Mouse (Mus musculus) intestine, postnatal 0 days (tissue): ENCODE results near the gene Slc6a17. TPM values are rescaled to one million over a fixed set of nuclear protein-coding genes. Genes with fewer than 3 reads are reported as not detected.

ENCODE experiments used
- ATAC-seq: fragments of 200-750 bp; cut with Nextera tagmentation; 2 replicates; pipeline ENCODE4 v1.8.0; 2017; ENCODE audit warnings: mild to moderate bottlenecking, moderate TSS enrichment, moderate library complexity
- H3K27ac ChIP-seq: fragments of 300-500 bp; sonication (generic); 2 replicates; pipeline ENCODE4 v1.5.1; 2014; ENCODE audit warnings: mild to moderate bottlenecking, low read depth, low read length, moderate library complexity
- H3K27me3 ChIP-seq: fragments of 300-500 bp; sonication (generic); replicated peaks from 2 replicates; pipeline ENCODE4 v1.6.1; 2014; ENCODE audit warnings: low read length, mixed read lengths; ENCODE audit not compliant: control insufficient read depth, insufficient read depth
- H3K36me3 ChIP-seq: fragments of 300-500 bp; sonication (generic); 2 replicates; pipeline ENCODE4 v1.6.1; 2014; ENCODE audit warnings: mild to moderate bottlenecking, moderate library complexity; ENCODE audit not compliant: control insufficient read depth, insufficient read depth
- H3K4me1 ChIP-seq: fragments of 300-500 bp; sonication (generic); replicated peaks from 2 replicates; pipeline ENCODE4 v1.6.1; 2014; ENCODE audit warnings: antibody characterized with exemption, low read length, mixed read lengths; ENCODE audit not compliant: control insufficient read depth, insufficient read depth
- H3K4me2 ChIP-seq: fragments of 300-500 bp; sonication (generic); replicated peaks from 2 replicates; pipeline ENCODE4 v1.6.1; 2014; ENCODE audit warnings: low read depth, mild to moderate bottlenecking, moderate library complexity
- H3K4me3 ChIP-seq: fragments of 300-500 bp; sonication (generic); 2 replicates; pipeline ENCODE4 v1.5.1; 2014; ENCODE audit warnings: low read depth, low read length
- H3K9ac ChIP-seq: fragments of 300-500 bp; sonication (generic); 2 replicates; pipeline ENCODE4 v1.6.1; 2014; ENCODE audit warnings: mild to moderate bottlenecking, low read depth, low read length
- H3K9me3 ChIP-seq: fragments of 300-500 bp; sonication (generic); 2 replicates; pipeline ENCODE4 v1.6.1; 2016; ENCODE audit warnings: mixed run types; ENCODE audit not compliant: control insufficient read depth
- CTCF ChIP-seq: sonication (generic); IDR thresholded peaks from 2 replicates; pipeline ENCODE4 v1.5.1; 2016; ENCODE audit warnings: low read depth, mild to moderate bottlenecking, control low read depth, antibody characterized with exemption, moderate library complexity
- WGBS: fragments of 180-500 bp; shearing (Covaris S2); extraction: QIAGEN DNeasy Blood & Tissue Kit; methylation state at CpG from one replicate; pipeline ENCODE4 v1.1.7; 2014; 5-methylcytosine and 5-hydroxymethylcytosine counted together
- polyA plus RNA-seq: library from polyadenylated mRNA; unstranded; fragments of >200 nt; fragmentation: Nextera tagmentation; extraction: Ambion mirVana; gene quantifications from 2 replicates; pipeline ENCODE4 v1.2.1, GENCODE M21; 2015

Slc6a17 gene
- polyA plus RNA-seq, 1 experiment from 2014 or later: 1.7 TPM

DNA sequence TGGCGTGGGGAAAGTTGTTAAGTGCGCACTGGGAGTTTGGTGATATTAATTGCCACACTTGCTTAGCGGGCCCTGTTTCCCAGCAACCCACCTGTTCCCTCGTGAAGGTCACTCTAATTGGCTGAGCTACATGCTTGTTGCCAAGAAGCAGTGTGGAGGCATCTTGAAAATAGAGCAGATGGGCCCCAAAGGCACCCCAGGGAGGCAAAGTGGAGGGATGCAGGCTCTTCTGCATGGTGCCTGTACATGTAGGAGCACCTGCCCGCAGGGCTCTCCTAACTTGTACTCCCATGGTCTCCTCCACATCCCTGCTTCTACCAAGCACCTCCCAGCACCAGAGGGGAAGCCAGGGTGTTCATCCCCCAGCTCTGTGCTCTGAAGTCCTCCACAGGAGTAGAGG, 74.0 kb downstream of the Slc6a17 start:
- H3K4me2 ChIP-seq: no peak overlapping the region
- no peaks in the 10 kb centered on the region for H3K9me3 ChIP-seq
- no peak overlapping the region for H3K9ac ChIP-seq
- 71% methylated on average over 5 of the region's 5 CpGs for WGBS
- no peak for ATAC-seq
- TF ChIP-seq CTCF: no peak
- H3K4me1 ChIP-seq: no peaks in the 10 kb centered on the region
- no peak overlapping the region for H3K4me3 ChIP-seq
- H3K36me3 ChIP-seq: no peaks in the 10 kb centered on the region
- no peaks in the 10 kb centered on the region for H3K27me3 ChIP-seq
- no peak overlapping the region for H3K27ac ChIP-seq

DNA sequence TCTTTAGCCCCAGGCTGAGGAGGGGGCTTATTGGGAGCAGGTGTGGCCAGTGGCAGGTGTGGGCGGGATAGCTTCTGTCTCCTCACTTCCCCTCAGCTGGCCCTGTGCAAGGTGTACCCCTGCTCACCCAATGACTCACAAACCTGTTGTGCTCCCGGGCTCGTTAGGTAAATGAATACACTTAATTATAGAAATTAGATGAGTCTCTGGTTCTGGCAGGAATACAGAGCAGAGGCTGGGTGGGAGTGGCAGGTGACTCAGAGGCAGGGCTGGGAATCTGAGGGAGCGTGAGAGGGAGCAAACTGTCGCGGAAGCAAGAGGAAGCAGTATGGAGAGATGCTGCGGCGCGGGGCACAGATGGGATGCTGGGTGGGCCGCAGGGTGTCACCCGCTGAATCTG, 75.6 kb downstream of the Slc6a17 start:
- Histone ChIP-seq H3K4me2 (no peak overlapping the region), H3K4me1 (no peaks in the 10 kb centered on the region), H3K27ac (no peak overlapping the region), H3K27me3 (no peaks in the 10 kb centered on the region), H3K9ac (no peak overlapping the region), H3K36me3 (no peaks in the 10 kb centered on the region), H3K4me3 (no peak overlapping the region), H3K9me3 (no peaks in the 10 kb centered on the region)
- WGBS: 79% methylated on average over 11 of the region's 11 CpGs
- no peak for ATAC-seq
- no peak for TF ChIP-seq CTCF

GRCm38 (mm10) chr3:107441306-107441705, 76.5 kb downstream of the Slc6a17 start:
- 85% methylated on average over 8 of the region's 8 CpGs for WGBS
- H3K4me1 ChIP-seq: no peaks in the 10 kb centered on the region
- no peak overlapping the region for H3K27ac ChIP-seq
- H3K4me3 ChIP-seq: no peak overlapping the region
- TF ChIP-seq CTCF: no peak
- no peak for ATAC-seq
- no peaks in the 10 kb centered on the region for H3K27me3 ChIP-seq
- H3K36me3 ChIP-seq: no peaks in the 10 kb centered on the region
- no peak overlapping the region for H3K9ac ChIP-seq
- H3K9me3 ChIP-seq: no peaks in the 10 kb centered on the region
- H3K4me2 ChIP-seq: no peak overlapping the region

DNA sequence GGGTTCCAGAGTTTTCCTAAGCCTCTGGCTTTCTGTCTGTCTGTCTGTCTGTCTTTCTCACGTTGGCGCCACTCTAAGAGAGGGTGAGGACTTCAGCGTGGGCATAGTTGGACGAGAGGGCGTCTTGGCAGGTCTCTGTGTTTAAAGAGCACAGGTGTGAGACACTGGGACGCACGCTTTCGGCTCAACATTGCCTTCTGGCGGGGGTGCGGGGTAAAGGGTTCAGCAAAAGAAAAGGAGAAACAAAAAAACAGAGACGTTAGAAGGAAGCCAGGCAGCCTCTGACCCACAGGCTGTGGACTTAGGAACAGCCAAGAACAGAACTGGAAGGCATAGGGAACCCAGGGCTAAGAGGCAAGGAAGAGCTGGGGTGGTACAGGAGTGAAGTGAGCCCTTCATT, 78.5 kb downstream of the Slc6a17 start:
- H3K36me3 ChIP-seq: no peaks in the 10 kb centered on the region
- ATAC-seq: no peak
- 88% methylated on average over 11 of the region's 11 CpGs for WGBS
- H3K4me3 ChIP-seq: no peak overlapping the region
- no peak overlapping the region for H3K27ac ChIP-seq
- no peaks in the 10 kb centered on the region for H3K27me3 ChIP-seq
- no peak overlapping the region for H3K9ac ChIP-seq
- no peak for TF ChIP-seq CTCF
- H3K4me1 ChIP-seq: no peaks in the 10 kb centered on the region
- no peaks in the 10 kb centered on the region for H3K9me3 ChIP-seq
- no peak overlapping the region for H3K4me2 ChIP-seq

DNA sequence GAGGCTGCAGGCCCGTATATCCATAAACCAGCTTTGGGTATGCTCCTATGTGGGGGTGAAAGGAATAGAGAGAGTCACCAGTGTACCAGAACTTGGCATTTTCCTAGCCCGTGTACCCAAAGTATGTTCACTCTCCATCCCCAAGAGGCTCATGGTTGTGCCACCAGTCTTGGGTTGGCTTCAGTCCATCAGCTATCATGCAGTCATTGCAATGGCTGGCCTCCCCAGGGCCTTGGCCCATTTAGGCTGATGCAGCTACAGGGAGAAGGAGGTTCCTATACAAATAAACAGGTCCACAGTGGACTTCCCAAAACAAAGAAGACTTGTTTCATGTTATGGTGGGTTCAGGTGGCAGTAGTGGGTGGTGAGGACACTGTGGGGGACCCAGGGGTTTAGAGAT, 80.2 kb downstream of the Slc6a17 start:
- WGBS: 91% methylated on average over 2 of the region's 2 CpGs
- no peak for TF ChIP-seq CTCF
- no peak for ATAC-seq
- H3K9me3 ChIP-seq: no peaks in the 10 kb centered on the region
- no peak overlapping the region for H3K9ac ChIP-seq
- no peaks in the 10 kb centered on the region for H3K4me1 ChIP-seq
- H3K4me2 ChIP-seq: no peak overlapping the region
- no peaks in the 10 kb centered on the region for H3K27me3 ChIP-seq
- no peak overlapping the region for H3K27ac ChIP-seq
- no peak overlapping the region for H3K4me3 ChIP-seq
- H3K36me3 ChIP-seq: no peaks in the 10 kb centered on the region

GRCm38 (mm10) chr3:107436434-107436833, 81.4 kb downstream of the Slc6a17 start:
- no peak for TF ChIP-seq CTCF
- Histone ChIP-seq H3K4me3 (no peak overlapping the region), H3K9me3 (no peaks in the 10 kb centered on the region), H3K27ac (no peak overlapping the region), H3K36me3 (no peaks in the 10 kb centered on the region), H3K4me1 (no peaks in the 10 kb centered on the region), H3K27me3 (no peaks in the 10 kb centered on the region), H3K4me2 (no peak overlapping the region), H3K9ac (no peak overlapping the region)
- whole genome bisulfite sequencing: 49% methylated on average over 6 of the region's 6 CpGs
- ATAC-seq: no peak

DNA sequence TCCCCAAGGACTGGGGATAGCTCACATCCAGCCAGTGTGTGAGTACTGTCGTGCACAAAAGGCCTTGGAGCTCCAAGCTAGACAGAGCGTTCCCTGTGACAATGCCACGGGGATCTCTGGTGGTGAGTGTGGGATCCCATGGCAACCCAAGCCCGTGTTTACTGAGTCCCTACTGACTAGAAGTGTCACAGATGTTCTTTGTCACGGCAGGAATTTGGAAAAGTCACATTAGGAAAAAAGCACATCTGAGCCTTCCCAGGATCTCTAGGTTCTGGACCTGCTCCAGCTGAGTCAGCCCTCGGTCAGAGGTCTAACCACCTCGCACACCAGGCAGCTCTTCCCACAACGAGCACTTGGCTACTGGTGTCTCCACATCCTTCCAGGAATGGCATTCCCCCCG, 84.2 kb downstream of the Slc6a17 start:
- Histone ChIP-seq H3K4me2 (no peak overlapping the region), H3K4me3 (no peak overlapping the region), H3K27ac (no peak overlapping the region), H3K9ac (no peak overlapping the region), H3K36me3 (no peaks in the 10 kb centered on the region), H3K4me1 (no peaks in the 10 kb centered on the region), H3K9me3 (no peaks in the 10 kb centered on the region), H3K27me3 (no peaks in the 10 kb centered on the region)
- no peak for ATAC-seq
- TF ChIP-seq CTCF: no peak
- 49% methylated on average over 9 of the region's 9 CpGs for WGBS
